ENCODE assay signal across 8 mouse cellular contexts in genomic region chr13:37508385-37509351, GRCm38 (mm10).
A peak's percentile ranks its signal among the peaks of the same experiment; 100 is the strongest.
DNase-seq lines count a peak whose midpoint lies in the region; ATAC-seq and TF ChIP-seq lines count a peak whose summit lies in the region.

No protein-coding gene starts in this region.

- DNase-seq in thymus, postnatal 0 days (ENCODE audit: low spot score), result peak; percentile 17
- no peak for DNase-seq in thymus, adult 2 months
- DNase-seq in forebrain, embryonic 14.5 days (ENCODE audit: low spot score), result peak; percentile 28
- no peak for DNase-seq in layer of hippocampus, adult 18-20 months (ENCODE audit: low spot score in 2 of 2)
- no peak for DNase-seq in cerebellum, adult 9-10 months

- H3K4me3 ChIP-seq in thymus, adult 2 months (ENCODE audit: control insufficient read depth, insufficient read depth, low read length), result no peak overlapping the region
- H3K4me3 ChIP-seq in forebrain, embryonic 14.5 days (ENCODE audit: low read depth, low read length), result no peak overlapping the region
- H3K4me3 ChIP-seq in intestine, embryonic 15.5 days (replicated peaks), result no peak overlapping the region
- H3K4me3 ChIP-seq in liver, embryonic 15.5 days (replicated peaks), result no peak overlapping the region
- no peak overlapping the region for H3K4me3 ChIP-seq in stomach, embryonic 16.5 days (replicated peaks; ENCODE audit: low read length)

- TF ChIP-seq CTCF in thymus, adult 2 months (IDR thresholded peaks at IDR 0.05; ENCODE audit: borderline replicate concordance, control insufficient read depth, extremely low read depth, insufficient read depth, low read length, poor library complexity), result no peak

- no peaks in the 10 kb centered on the region for H3K9me3 ChIP-seq in forebrain, embryonic 14.5 days (replicated peaks; ENCODE audit: control insufficient read depth, low read length)
- H3K9me3 ChIP-seq in intestine, embryonic 15.5 days, result no peaks in the 10 kb centered on the region
- H3K9me3 ChIP-seq in liver, embryonic 15.5 days (replicated peaks), result no peaks in the 10 kb centered on the region
- no peaks in the 10 kb centered on the region for H3K9me3 ChIP-seq in stomach, embryonic 16.5 days (replicated peaks; ENCODE audit: control insufficient read depth, low read length)

- no peak overlapping the region for H3K4me2 ChIP-seq in forebrain, embryonic 14.5 days (ENCODE audit: low read length)
- H3K4me2 ChIP-seq in intestine, embryonic 15.5 days (replicated peaks), result peak overlapping the region; percentile 43
- peak overlapping the region; percentile 47 for H3K4me2 ChIP-seq in liver, embryonic 15.5 days
- H3K4me2 ChIP-seq in stomach, embryonic 16.5 days (ENCODE audit: low read depth, low read length), result peak overlapping the region; percentile 38

- peaks cover 31% of the 10 kb centered on the region for H3K4me1 ChIP-seq in thymus, adult 2 months (replicated peaks; ENCODE audit: control insufficient read depth, insufficient read depth, low read length)
- peaks cover 8% of the 10 kb centered on the region for H3K4me1 ChIP-seq in forebrain, embryonic 14.5 days (ENCODE audit: control insufficient read depth, insufficient read depth, low read length)
- H3K4me1 ChIP-seq in intestine, embryonic 15.5 days (replicated peaks), result peaks cover 48% of the 10 kb centered on the region
- H3K4me1 ChIP-seq in liver, embryonic 15.5 days (replicated peaks), result peaks cover 43% of the 10 kb centered on the region
- H3K4me1 ChIP-seq in stomach, embryonic 16.5 days (ENCODE audit: control insufficient read depth, insufficient read depth, low read length), result peaks cover 43% of the 10 kb centered on the region

- H3K9ac ChIP-seq in forebrain, embryonic 14.5 days (ENCODE audit: low read length), result no peak overlapping the region
- no peak overlapping the region for H3K9ac ChIP-seq in intestine, embryonic 15.5 days
- no peak overlapping the region for H3K9ac ChIP-seq in liver, embryonic 15.5 days
- H3K9ac ChIP-seq in stomach, embryonic 16.5 days (ENCODE audit: low read length), result peak overlapping the region; percentile 19; the same call in 1 of the 2 replicates

- no peak overlapping the region for H3K27ac ChIP-seq in thymus, adult 2 months (ENCODE audit: control insufficient read depth, insufficient read depth, low read length)
- H3K27ac ChIP-seq in forebrain, embryonic 14.5 days (ENCODE audit: low read depth, low read length), result no peak overlapping the region
- H3K27ac ChIP-seq in intestine, embryonic 15.5 days, result peak overlapping the region; percentile 87
- H3K27ac ChIP-seq in liver, embryonic 15.5 days (replicated peaks), result peak overlapping the region; percentile 66
- peak overlapping the region; percentile 93 for H3K27ac ChIP-seq in stomach, embryonic 16.5 days (ENCODE audit: low read length)

- ATAC-seq in forebrain, embryonic 14.5 days, result peak; percentile 8; the same call in 1 of the 2 replicates
- ATAC-seq in intestine, embryonic 15.5 days, result peak; percentile 73
- ATAC-seq in liver, embryonic 15.5 days (ENCODE audit: insufficient read depth), result no peak
- ATAC-seq in stomach, embryonic 16.5 days (ENCODE audit: insufficient read depth, low FRiP score), result peak; percentile 81

- no peaks in the 10 kb centered on the region for H3K36me3 ChIP-seq in thymus, adult 2 months (ENCODE audit: control insufficient read depth, insufficient read depth, low read length)
- H3K36me3 ChIP-seq in forebrain, embryonic 14.5 days (ENCODE audit: control insufficient read depth, insufficient read depth, low read length), result no peaks in the 10 kb centered on the region
- no peaks in the 10 kb centered on the region for H3K36me3 ChIP-seq in intestine, embryonic 15.5 days
- H3K36me3 ChIP-seq in liver, embryonic 15.5 days (replicated peaks), result no peaks in the 10 kb centered on the region
- H3K36me3 ChIP-seq in stomach, embryonic 16.5 days (ENCODE audit: control insufficient read depth, insufficient read depth, low read length), result no peaks in the 10 kb centered on the region

- no peaks in the 10 kb centered on the region for H3K27me3 ChIP-seq in thymus, adult 2 months (ENCODE audit: control insufficient read depth, insufficient read depth, low read length)
- no peaks in the 10 kb centered on the region for H3K27me3 ChIP-seq in forebrain, embryonic 14.5 days (replicated peaks; ENCODE audit: control insufficient read depth, insufficient read depth, low read length)
- H3K27me3 ChIP-seq in intestine, embryonic 15.5 days (replicated peaks), result no peaks in the 10 kb centered on the region
- H3K27me3 ChIP-seq in liver, embryonic 15.5 days, result no peaks in the 10 kb centered on the region
- H3K27me3 ChIP-seq in stomach, embryonic 16.5 days (ENCODE audit: control insufficient read depth, insufficient read depth, low read length), result no peaks in the 10 kb centered on the region

- TF ChIP-seq POLR2A in thymus, adult 2 months (IDR thresholded peaks at IDR 0.05; ENCODE audit: control insufficient read depth, extremely low read depth, insufficient read depth, low read length, poor library complexity), result no peak

- 60% methylated on average over 19 of the region's 19 CpGs for WGBS in thymus, adult 2 months
- WGBS in forebrain, embryonic 14.5 days, result 43% methylated on average over 19 of the region's 19 CpGs
- 28% methylated on average over 19 of the region's 19 CpGs for WGBS in intestine, embryonic 15.5 days
- WGBS in liver, embryonic 15.5 days (ENCODE audit: insufficient replicate concordance), result 19% methylated on average over 19 of the region's 19 CpGs
- 26% methylated on average over 19 of the region's 19 CpGs for WGBS in stomach, embryonic 16.5 days

Comparison
In these comparisons a context has a peak if more than half of its experiments do, and no peak if none do; other contexts are left out.
1. DNase-seq: peak in thymus, postnatal 0 days (single experiment) and forebrain, embryonic 14.5 days (single experiment); none in thymus, adult 2 months (single experiment), layer of hippocampus, adult 18-20 months (0 of 2) and cerebellum, adult 9-10 months (single experiment).
2. H3K27ac ChIP-seq: peak in intestine, embryonic 15.5 days (single experiment), liver, embryonic 15.5 days (single experiment) and stomach, embryonic 16.5 days (single experiment); none in thymus, adult 2 months (single experiment) and forebrain, embryonic 14.5 days (single experiment).